Mouse (Mus musculus): ENCODE data around the gene 3110040M04Rik.

Gene 3110040M04Rik

GRCm38 (mm10) chr1:151233756-151234155 lies 29.8 kb downstream of the 3110040M04Rik start:
- DNase-seq (ENCODE audit: low spot score in 2 of 2), result no peak

- DNase-seq (ENCODE audit: low spot score in 2 of 2), result no peak
These were observed 31.7 kb downstream of the 3110040M04Rik start for GRCm38 (mm10) chr1:151235574-151235973.

- no peak for DNase-seq (ENCODE audit: low spot score in 2 of 2)
These were observed 32.4 kb downstream of the 3110040M04Rik start for GRCm38 (mm10) chr1:151236141-151236930.

GRCm38 (mm10) chr1:151237780-151238179 lies 33.9 kb downstream of the 3110040M04Rik start:
- no peak for DNase-seq (ENCODE audit: low spot score in 2 of 2)

GRCm38 (mm10) chr1:151243332-151243731 lies 39.4 kb downstream of the 3110040M04Rik start:
- no peak for DNase-seq (ENCODE audit: low spot score in 2 of 2)

GRCm38 (mm10) chr1:151244013-151244412 lies 40.1 kb downstream of the 3110040M04Rik start:
- no peak for DNase-seq (ENCODE audit: low spot score in 2 of 2)

- no peak for DNase-seq (ENCODE audit: low spot score in 2 of 2)
These were observed 40.8 kb downstream of the 3110040M04Rik start for GRCm38 (mm10) chr1:151244761-151245160.

- DNase-seq (ENCODE audit: low spot score in 2 of 2), result no peak
These were observed 41.2 kb downstream of the 3110040M04Rik start for GRCm38 (mm10) chr1:151245165-151245564.

- no peak for DNase-seq (ENCODE audit: low spot score in 2 of 2)
These were observed 41.9 kb downstream of the 3110040M04Rik start for GRCm38 (mm10) chr1:151245846-151246245.

- DNase-seq (ENCODE audit: low spot score in 2 of 2), result no peak
These were observed 46.2 kb downstream of the 3110040M04Rik start for GRCm38 (mm10) chr1:151250109-151250508.

GRCm38 (mm10) chr1:151250529-151251193 lies 46.7 kb downstream of the 3110040M04Rik start:
- DNase-seq (ENCODE audit: low spot score in 2 of 2), result peak in 1 of 2 experiments; percentile 20

- DNase-seq (ENCODE audit: low spot score in 2 of 2), result no peak
These were observed 47.5 kb downstream of the 3110040M04Rik start for GRCm38 (mm10) chr1:151251194-151252010.

All from spleen, postnatal 4 days (tissue).